Mouse (Mus musculus) midbrain, embryonic 13.5 days (tissue): Measurements from ENCODE around the gene Adi1. TPM values are rescaled to one million over a fixed set of nuclear protein-coding genes. Genes with fewer than 3 reads are reported as not detected.

ENCODE experiments used
- ATAC-seq: fragments of 200-750 bp; cut with Nextera tagmentation; 2 replicates; pipeline ENCODE4 v1.8.0; 2017; ENCODE audit warnings: mild to moderate bottlenecking, moderate TSS enrichment, moderate library complexity
- H3K27ac ChIP-seq: fragments of 300-500 bp; sonication (generic); 2 replicates; pipeline ENCODE4 v1.5.1; 2015; ENCODE audit warnings: inconsistent platforms, mild to moderate bottlenecking, moderate library complexity
- H3K27me3 ChIP-seq: fragments of 300-500 bp; sonication (generic); 2 replicates; pipeline ENCODE4 v1.6.1; 2015; ENCODE audit warnings: mild to moderate bottlenecking, inconsistent platforms
- H3K36me3 ChIP-seq: fragments of 300-500 bp; sonication (generic); 2 replicates; pipeline ENCODE4 v1.6.1; 2015; ENCODE audit warnings: mild to moderate bottlenecking, inconsistent platforms
- H3K4me1 ChIP-seq: fragments of 300-500 bp; sonication (generic); replicated peaks from 2 replicates; pipeline ENCODE4 v1.6.1; 2015; ENCODE audit warnings: inconsistent platforms
- H3K4me2 ChIP-seq: fragments of 300-500 bp; sonication (generic); replicated peaks from 2 replicates; pipeline ENCODE4 v1.6.1; 2015; ENCODE audit warnings: moderate library complexity, mild to moderate bottlenecking, inconsistent platforms
- H3K4me3 ChIP-seq: fragments of 300-500 bp; sonication (generic); replicated peaks from 2 replicates; pipeline ENCODE4 v1.5.1; 2015; ENCODE audit warnings: mild to moderate bottlenecking, inconsistent platforms
- H3K9ac ChIP-seq: fragments of 300-500 bp; sonication (generic); replicated peaks from 2 replicates; pipeline ENCODE4 v1.6.1; 2015; ENCODE audit warnings: mild to moderate bottlenecking, inconsistent platforms
- H3K9me3 ChIP-seq: fragments of 300-500 bp; sonication (generic); 2 replicates; pipeline ENCODE4 v1.6.1; 2016; ENCODE audit warnings: mild to moderate bottlenecking, inconsistent platforms
- WGBS: fragments of 180-500 bp; shearing (Covaris S2); methylation state at CpG from one replicate; pipeline ENCODE4 v1.1.7; 2015; 5-methylcytosine and 5-hydroxymethylcytosine counted together
- polyA plus RNA-seq: library from polyadenylated mRNA; unstranded; fragments of >200 nt; fragmentation: Nextera tagmentation; extraction: Ambion mirVana; gene quantifications from 2 replicates; pipeline ENCODE4 v1.2.1, GENCODE M21; 2015

Gene Adi1
- polyA plus RNA-seq, 1 experiment from 2014 or later = 29.1 TPM

DNA sequence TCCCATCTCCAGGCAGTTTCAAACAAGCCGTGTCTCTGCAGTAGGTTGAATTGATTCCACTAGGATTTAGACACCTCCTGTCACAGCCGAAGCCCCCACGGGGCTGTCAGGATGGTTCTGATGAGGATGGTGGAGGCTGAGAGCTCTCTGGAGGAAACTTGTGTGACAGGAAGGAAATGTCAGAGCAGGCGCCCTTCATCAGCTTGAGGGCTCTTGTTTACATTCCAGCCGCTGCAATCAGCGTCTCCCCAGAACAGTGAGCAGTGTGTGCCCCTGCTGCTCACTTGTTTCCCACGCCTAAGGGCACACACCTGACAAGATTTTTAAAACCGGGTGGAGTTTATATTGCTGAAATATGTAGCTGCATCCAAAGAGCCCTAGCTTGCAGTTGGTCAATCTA is 7.7 kb upstream of the Adi1 start:
- no peak for ATAC-seq
- Histone ChIP-seq H3K9ac (no peak overlapping the region), H3K27ac (0 out of 2 replicates have a peak overlapping the region, but pooled peaks have one; percentile 22), H3K36me3 (peaks cover 5% of the 10 kb centered on the region; the same call in 1 of the 2 replicates), H3K9me3 (no peaks in the 10 kb centered on the region), H3K4me3 (no peak overlapping the region), H3K4me1 (no peaks in the 10 kb centered on the region), H3K27me3 (no peaks in the 10 kb centered on the region), H3K4me2 (no peak overlapping the region)
- 59% methylated on average over 8 of the region's 8 CpGs for WGBS

- H3K4me2 ChIP-seq = peak overlapping the region; percentile 59
These were observed 852 bp upstream of the Adi1 start for GRCm38 (mm10) chr12:28674038-28674720.

DNA sequence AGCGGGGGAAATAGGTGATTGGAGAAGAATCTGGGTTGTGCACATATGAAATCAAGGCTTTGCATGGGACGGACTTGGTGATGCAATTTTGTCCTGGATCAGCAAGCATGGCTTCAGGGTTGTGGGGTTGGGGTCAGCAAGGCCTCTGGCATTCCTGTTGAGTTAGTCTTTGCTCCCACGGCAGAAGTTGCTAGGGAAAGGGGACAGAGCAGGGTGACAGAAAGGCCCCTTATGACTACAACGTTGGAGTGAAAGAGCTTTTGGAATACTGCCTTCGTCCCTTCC is 836 bp downstream of the Adi1 start:
- H3K36me3 ChIP-seq = no peaks in the 10 kb centered on the region
- no peak for ATAC-seq
- H3K9me3 ChIP-seq = no peaks in the 10 kb centered on the region
- peak overlapping the region; percentile 52 for H3K4me3 ChIP-seq
- WGBS = 75% methylated on average over 5 of the region's 5 CpGs
- peak overlapping the region; percentile 59 for H3K4me2 ChIP-seq
- H3K27me3 ChIP-seq = no peaks in the 10 kb centered on the region
- peak overlapping the region; percentile 94 for H3K27ac ChIP-seq
- peaks cover 16% of the 10 kb centered on the region for H3K4me1 ChIP-seq
- H3K9ac ChIP-seq = peak overlapping the region; percentile 71

More at GRCm38 (mm10) chr12:28674038-28674720, 852 bp upstream of the Adi1 start:
- peak overlapping the region; percentile 52; the same call in 1 of the 2 replicates for H3K4me3 ChIP-seq
- 88% methylated on average over 10 of the region's 10 CpGs for WGBS
- no peaks in the 10 kb centered on the region for H3K27me3 ChIP-seq
- H3K9ac ChIP-seq = no peak overlapping the region
- no peaks in the 10 kb centered on the region for H3K36me3 ChIP-seq
- ATAC-seq = no peak
- H3K4me1 ChIP-seq = peaks cover 16% of the 10 kb centered on the region
- peak overlapping the region; percentile 94 for H3K27ac ChIP-seq
- H3K9me3 ChIP-seq = no peaks in the 10 kb centered on the region

DNA sequence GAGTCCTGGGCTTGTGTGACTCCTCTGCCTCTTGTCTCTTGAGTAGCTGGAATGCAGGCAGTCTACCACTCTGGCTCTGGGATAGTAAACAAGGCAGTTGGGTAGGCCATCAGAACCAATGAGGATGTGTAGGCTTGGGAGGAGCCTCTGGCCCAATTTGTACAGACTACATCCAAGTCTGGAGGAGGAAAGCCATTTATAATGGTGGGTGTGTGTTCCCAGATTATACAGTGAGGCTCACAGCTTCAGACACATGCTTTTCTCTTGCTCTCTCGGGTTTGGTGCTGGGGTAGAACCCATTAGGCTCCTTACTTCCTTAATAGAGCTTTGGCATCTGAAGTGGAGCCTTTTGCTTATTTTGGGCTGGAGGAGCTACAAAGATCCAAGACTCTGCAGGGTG is 9.6 kb downstream of the Adi1 start:
- no peak for ATAC-seq
- no peak overlapping the region for H3K9ac ChIP-seq
- H3K27ac ChIP-seq = no peak overlapping the region
- 79% methylated on average over 1 of the region's 1 CpGs for WGBS
- H3K36me3 ChIP-seq = peaks cover 9% of the 10 kb centered on the region
- H3K9me3 ChIP-seq = no peaks in the 10 kb centered on the region
- H3K4me2 ChIP-seq = no peak overlapping the region
- no peaks in the 10 kb centered on the region for H3K27me3 ChIP-seq
- peaks cover 5% of the 10 kb centered on the region; the same call in 1 of the 2 replicates for H3K4me1 ChIP-seq
- H3K4me3 ChIP-seq = no peak overlapping the region

DNA sequence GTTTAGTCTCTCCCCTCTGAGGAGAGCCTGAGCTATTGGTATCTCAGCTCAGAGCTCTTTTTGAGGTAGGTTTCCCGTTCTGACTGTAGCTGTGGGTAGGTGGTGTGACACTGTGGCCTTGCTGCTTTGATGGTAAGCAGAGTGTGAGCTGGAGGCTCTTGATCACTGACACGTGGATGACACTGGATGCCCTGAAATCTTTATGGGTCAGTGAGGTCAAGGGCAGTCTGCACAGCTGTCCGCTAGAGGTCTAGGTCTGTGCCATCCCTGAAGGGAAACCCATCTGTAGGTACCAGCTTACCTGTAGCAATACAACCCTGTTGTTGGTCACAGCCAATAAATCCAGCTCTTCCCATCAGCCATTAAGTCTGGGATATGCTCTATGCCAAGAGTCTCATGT is 10.7 kb downstream of the Adi1 start:
- Histone ChIP-seq H3K4me1 (peaks cover 5% of the 10 kb centered on the region; the same call in 1 of the 2 replicates), H3K4me2 (no peak overlapping the region), H3K27ac (no peak overlapping the region), H3K9ac (no peak overlapping the region), H3K27me3 (no peaks in the 10 kb centered on the region), H3K4me3 (no peak overlapping the region), H3K36me3 (peaks cover 19% of the 10 kb centered on the region), H3K9me3 (no peaks in the 10 kb centered on the region)
- WGBS = 74% methylated on average over 3 of the region's 3 CpGs
- no peak for ATAC-seq

- Histone ChIP-seq H3K4me2 (no peak overlapping the region), H3K27me3 (no peaks in the 10 kb centered on the region), H3K9ac (0 out of 2 replicates have a peak overlapping the region, but pooled peaks have one; percentile 36), H3K36me3 (peaks cover 25% of the 10 kb centered on the region), H3K27ac (peak overlapping the region; percentile 35), H3K9me3 (no peaks in the 10 kb centered on the region), H3K4me1 (peaks cover 5% of the 10 kb centered on the region; the same call in 1 of the 2 replicates), H3K4me3 (no peak overlapping the region)
- no peak for ATAC-seq
- 61% methylated on average over 8 of the region's 8 CpGs for WGBS
These were observed 11.3 kb downstream of the Adi1 start for GRCm38 (mm10) chr12:28686199-28686879.

DNA sequence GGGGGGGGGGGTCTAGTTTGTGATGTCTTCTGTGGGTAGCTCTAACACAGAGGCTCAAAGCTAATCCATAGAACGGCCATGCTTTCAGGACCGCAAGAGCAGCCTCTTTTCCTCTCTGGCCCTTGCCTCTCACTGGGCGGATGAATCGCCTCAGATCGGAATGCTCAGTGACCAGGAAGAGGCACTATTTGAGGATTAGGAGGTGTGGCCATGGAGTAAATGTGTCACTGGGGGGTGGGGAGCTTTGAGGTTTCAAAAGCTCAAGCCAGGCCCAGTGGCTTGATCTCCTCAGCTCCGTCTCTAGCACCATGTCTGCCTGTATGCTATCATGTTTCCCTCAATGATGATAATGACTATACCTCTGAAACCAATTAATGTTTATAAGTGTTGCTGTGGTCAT is 14.0 kb downstream of the Adi1 start:
- Histone ChIP-seq H3K4me3 (no peak overlapping the region), H3K9me3 (no peaks in the 10 kb centered on the region), H3K27me3 (no peaks in the 10 kb centered on the region), H3K4me1 (peaks cover 5% of the 10 kb centered on the region; the same call in 1 of the 2 replicates), H3K27ac (no peak overlapping the region), H3K4me2 (no peak overlapping the region), H3K9ac (no peak overlapping the region), H3K36me3 (peaks cover 42% of the 10 kb centered on the region)
- WGBS = 58% methylated on average over 6 of the region's 6 CpGs
- ATAC-seq = no peak

GRCm38 (mm10) chr12:28690730-28691129 is 15.7 kb downstream of the Adi1 start:
- 95% methylated on average over 7 of the region's 7 CpGs for WGBS
- Histone ChIP-seq H3K4me3 (no peak overlapping the region), H3K9ac (no peak overlapping the region), H3K4me2 (no peak overlapping the region), H3K27me3 (no peaks in the 10 kb centered on the region), H3K9me3 (no peaks in the 10 kb centered on the region), H3K36me3 (peaks cover 59% of the 10 kb centered on the region), H3K27ac (no peak overlapping the region), H3K4me1 (peaks cover 5% of the 10 kb centered on the region; the same call in 1 of the 2 replicates)
- no peak for ATAC-seq

DNA sequence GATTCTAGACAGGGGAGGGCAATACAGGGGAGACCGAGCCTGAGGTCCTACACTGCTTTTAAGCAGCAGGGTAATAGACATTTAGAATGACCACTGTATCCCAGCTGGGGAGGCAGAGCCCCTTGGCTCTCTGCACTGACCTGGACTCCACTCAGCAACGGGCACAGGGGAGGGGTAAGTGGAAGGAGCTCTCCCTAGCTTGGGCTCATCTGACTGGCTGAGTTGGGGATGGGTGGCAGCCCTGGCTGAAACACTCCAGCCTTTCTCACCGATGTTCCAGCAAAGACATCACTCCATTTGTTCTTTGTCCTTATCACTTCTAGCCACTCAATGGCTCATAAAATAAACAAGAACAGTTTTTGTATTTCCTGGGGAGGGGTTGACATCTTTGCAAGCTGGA is 18.7 kb downstream of the Adi1 start:
- Histone ChIP-seq H3K27me3 (no peaks in the 10 kb centered on the region), H3K27ac (no peak overlapping the region), H3K36me3 (peaks cover 69% of the 10 kb centered on the region), H3K4me3 (no peak overlapping the region), H3K9ac (no peak overlapping the region), H3K4me2 (no peak overlapping the region), H3K4me1 (0 out of 2 replicates have a peak, but pooled peaks cover 4% of the 10 kb centered on the region), H3K9me3 (no peaks in the 10 kb centered on the region)
- no peak for ATAC-seq
- 85% methylated on average over 3 of the region's 3 CpGs for WGBS

- Histone ChIP-seq H3K9ac (no peak overlapping the region), H3K9me3 (no peaks in the 10 kb centered on the region), H3K4me1 (0 out of 2 replicates have a peak, but pooled peaks cover 7% of the 10 kb centered on the region), H3K4me2 (no peak overlapping the region), H3K27ac (no peak overlapping the region), H3K36me3 (peaks cover 64% of the 10 kb centered on the region), H3K27me3 (no peaks in the 10 kb centered on the region), H3K4me3 (no peak overlapping the region)
- ATAC-seq = no peak
- 88% methylated on average over 2 of the region's 2 CpGs for WGBS
These were observed 19.2 kb downstream of the Adi1 start for GRCm38 (mm10) chr12:28694231-28694630.

GRCm38 (mm10) chr12:28694776-28695175 is 19.7 kb downstream of the Adi1 start:
- ATAC-seq = no peak
- Histone ChIP-seq H3K36me3 (peaks cover 59% of the 10 kb centered on the region), H3K4me2 (no peak overlapping the region), H3K4me3 (no peak overlapping the region), H3K4me1 (peaks cover 10% of the 10 kb centered on the region; the same call in 1 of the 2 replicates), H3K9ac (no peak overlapping the region), H3K27ac (no peak overlapping the region), H3K27me3 (no peaks in the 10 kb centered on the region), H3K9me3 (no peaks in the 10 kb centered on the region)
- 91% methylated on average over 7 of the region's 7 CpGs for WGBS

- peaks cover 22% of the 10 kb centered on the region for H3K4me1 ChIP-seq
- 64% methylated on average over 14 of the region's 14 CpGs for WGBS
- no peak for ATAC-seq
- peaks cover 36% of the 10 kb centered on the region for H3K36me3 ChIP-seq
- no peaks in the 10 kb centered on the region for H3K27me3 ChIP-seq
- H3K4me2 ChIP-seq = no peak overlapping the region
- H3K27ac ChIP-seq = no peak overlapping the region
- H3K9me3 ChIP-seq = no peaks in the 10 kb centered on the region
- no peak overlapping the region for H3K4me3 ChIP-seq
- H3K9ac ChIP-seq = no peak overlapping the region
These were observed 23.0 kb downstream of the Adi1 start for GRCm38 (mm10) chr12:28697821-28698595.
